Mouse (Mus musculus): ENCODE data around the gene Hspe1.

Gene Hspe1

GRCm38 (mm10) chr1:55134301-55134700 is 46.4 kb downstream of the Hspe1 start:
- no peak for DNase-seq (ENCODE audit: low spot score in 2 of 2)

DNA sequence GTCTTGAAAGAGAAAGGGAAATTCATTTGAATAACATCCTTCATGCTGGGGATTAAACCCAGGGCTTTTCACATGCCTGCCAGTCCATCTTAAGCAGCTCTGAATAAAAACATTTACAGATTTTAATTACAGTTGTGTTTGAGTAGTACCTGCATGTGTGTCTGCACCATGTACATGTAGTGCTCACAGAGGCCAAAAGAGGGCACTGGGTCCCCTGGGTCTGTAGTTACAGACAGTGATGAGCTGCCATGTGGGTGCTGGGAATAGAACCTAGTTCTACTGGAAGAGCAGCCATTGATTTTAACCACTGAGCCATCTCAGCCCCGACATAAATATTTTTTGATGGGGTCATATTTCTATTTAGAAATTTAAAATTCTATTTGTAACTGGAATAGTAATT is 47.9 kb downstream of the Hspe1 start:
- no peak for DNase-seq (ENCODE audit: low spot score in 2 of 2)
